24 mouse cellular contexts compared by ENCODE assay signal in genomic region chr12:73879730-73880129, GRCm38 (mm10). TPM values are rescaled to one million over a fixed set of nuclear protein-coding genes. Genes with fewer than 3 reads are reported as not detected.
"Had no signal": no experiment of that assay in that cellular context is flagged by ENCODE, and none has a peak within 500 bp of the region (broad histone marks: within the 10 kb centered on the region; RNA-seq: fewer than 3 reads in every experiment).

No protein-coding gene starts in this region.

- ATAC-seq: hindbrain, postnatal 0 days; liver, embryonic 12.5 days had no signal

- DNase-seq: gastrocnemius, postnatal 14 days; gastrocnemius, postnatal 36 days; heart, adult 2 months; heart, postnatal 14 days; heart, postnatal 36 days; kidney, adult 11 months; layer of hippocampus, postnatal 36 days; left cerebral cortex, postnatal 4 days had no signal

- H3K27ac ChIP-seq: heart, adult 2 months; heart, embryonic 13.5 days; heart, embryonic 15.5 days; hindbrain, embryonic 13.5 days; hindbrain, embryonic 15.5 days; hindbrain, postnatal 0 days; kidney, embryonic 15.5 days; kidney, postnatal 0 days; limb, embryonic 13.5 days; limb, embryonic 15.5 days; liver, embryonic 12.5 days; liver, embryonic 14.5 days had no signal

- H3K4me3 ChIP-seq: heart, adult 2 months; heart, embryonic 13.5 days; heart, embryonic 15.5 days; hindbrain, embryonic 13.5 days; hindbrain, embryonic 15.5 days; kidney, embryonic 15.5 days; limb, embryonic 13.5 days; limb, embryonic 15.5 days; liver, embryonic 12.5 days had no signal

- H3K4me1 ChIP-seq: hindbrain, embryonic 13.5 days; hindbrain, embryonic 15.5 days; limb, embryonic 13.5 days; limb, embryonic 15.5 days had no signal

RNA-seq across cellular contexts. Expression of gene Gm49321, which starts 57.7 kb away (rescaled TPM):
- total RNA-seq: hematopoietic stem cell, adult 5-6 weeks; hindbrain, postnatal 0 days; liver, adult 2 months had no signal
- polyA plus RNA-seq: gonadal fat pad, adult 2 months; heart, adult 2 months; kidney, adult 2 months; large intestine, adult 2 months; liver, adult 2 months had no signal
